Mouse (Mus musculus): ENCODE measurements at regions not wholly inside any gene's neighbourhood (a gene's known extent, or its start where the extent isn't known, plus 50 kb on each side); places are given as distances from the start of the nearest gene placed in this dataset.

GRCm38 (mm10) chr4:89368850-89369524 is 58.1 kb upstream of the Cdkn2b start:
- intact Hi-C loops (cut with DNase I): no loop called here
- DNase-seq (ENCODE audit: low spot score in 2 of 2): no peak

GRCm38 (mm10) chr4:89366581-89367141 is 55.8 kb upstream of the Cdkn2b start:
- intact Hi-C loops (cut with DNase I): no loop called here
- DNase-seq (ENCODE audit: low spot score in 2 of 2): no peak

GRCm38 (mm10) chr4:89365875-89366274 is 55.0 kb upstream of the Cdkn2b start:
- no peak for DNase-seq (ENCODE audit: low spot score in 2 of 2)
- intact Hi-C loops (cut with DNase I): no loop called here

- no peak for DNase-seq (ENCODE audit: low spot score in 2 of 2)
- intact Hi-C loops (cut with DNase I): no loop called here
These were observed 52.4 kb upstream of the Cdkn2b start for GRCm38 (mm10) chr4:89363150-89363683.

- intact Hi-C loops (cut with DNase I): no loop called here
These were observed 51.8 kb upstream of the Cdkn2b start for GRCm38 (mm10) chr4:89362650-89363049.

GRCm38 (mm10) chr4:89361316-89361715 is 50.5 kb upstream of the Cdkn2b start:
- intact Hi-C loops (cut with DNase I): no loop called here
- DNase-seq (ENCODE audit: low spot score in 2 of 2): no peak

More at GRCm38 (mm10) chr4:89362650-89363049, 51.8 kb upstream of the Cdkn2b start:
- no peak for DNase-seq (ENCODE audit: low spot score in 2 of 2)

Data from left cerebral cortex, postnatal 25 days (tissue).